Mouse (Mus musculus): ENCODE data around the gene Cryba2. TPM values are rescaled to one million over a fixed set of nuclear protein-coding genes. Genes with fewer than 3 reads are reported as not detected.

Cryba2 gene
- total RNA-seq, 2 experiments from 2014 or later: 0.51 TPM; not detected in 1

DNA sequence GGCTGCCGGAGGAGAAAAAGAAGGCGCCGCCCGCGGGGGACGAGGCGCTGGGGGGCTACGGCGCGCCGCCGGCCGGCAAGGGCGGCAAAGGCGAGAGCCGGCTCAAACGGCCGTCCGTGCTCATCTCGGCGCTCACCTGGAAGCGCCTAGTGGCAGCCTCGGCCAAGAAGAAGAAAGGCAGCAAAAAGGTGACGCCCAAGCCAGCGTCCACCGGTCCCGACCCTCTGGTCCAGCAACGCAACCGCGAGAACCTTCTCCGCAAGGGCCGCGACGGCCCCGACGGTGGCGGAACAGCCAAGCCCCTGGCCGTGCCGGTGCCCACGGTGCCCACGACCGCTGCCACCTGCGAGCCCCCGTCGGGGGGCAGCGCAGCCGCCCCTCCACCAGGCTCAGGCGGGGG lies 37.8 kb downstream of the Cryba2 start:
- no peak for DNase-seq (ENCODE audit: low spot score in 2 of 2)
- intact Hi-C loops (cut with DNase I): loop anchor here (5.0 kb wide), 1 partner anchor 38 kb away; no protein-coding TSS in a partner anchor

GRCm38 (mm10) chr1:74854306-74855056 lies 38.5 kb downstream of the Cryba2 start, which contains the start of gene Cdk5r2:
Gene Cdk5r2, plus strand, starts transcription at chr1:74854934.
- intact Hi-C loops (cut with DNase I): loop anchor here (5.0 kb wide), 1 partner anchor 37 kb away; no protein-coding TSS in a partner anchor
- peak; percentile 98 for DNase-seq (ENCODE audit: low spot score in 2 of 2)

DNA sequence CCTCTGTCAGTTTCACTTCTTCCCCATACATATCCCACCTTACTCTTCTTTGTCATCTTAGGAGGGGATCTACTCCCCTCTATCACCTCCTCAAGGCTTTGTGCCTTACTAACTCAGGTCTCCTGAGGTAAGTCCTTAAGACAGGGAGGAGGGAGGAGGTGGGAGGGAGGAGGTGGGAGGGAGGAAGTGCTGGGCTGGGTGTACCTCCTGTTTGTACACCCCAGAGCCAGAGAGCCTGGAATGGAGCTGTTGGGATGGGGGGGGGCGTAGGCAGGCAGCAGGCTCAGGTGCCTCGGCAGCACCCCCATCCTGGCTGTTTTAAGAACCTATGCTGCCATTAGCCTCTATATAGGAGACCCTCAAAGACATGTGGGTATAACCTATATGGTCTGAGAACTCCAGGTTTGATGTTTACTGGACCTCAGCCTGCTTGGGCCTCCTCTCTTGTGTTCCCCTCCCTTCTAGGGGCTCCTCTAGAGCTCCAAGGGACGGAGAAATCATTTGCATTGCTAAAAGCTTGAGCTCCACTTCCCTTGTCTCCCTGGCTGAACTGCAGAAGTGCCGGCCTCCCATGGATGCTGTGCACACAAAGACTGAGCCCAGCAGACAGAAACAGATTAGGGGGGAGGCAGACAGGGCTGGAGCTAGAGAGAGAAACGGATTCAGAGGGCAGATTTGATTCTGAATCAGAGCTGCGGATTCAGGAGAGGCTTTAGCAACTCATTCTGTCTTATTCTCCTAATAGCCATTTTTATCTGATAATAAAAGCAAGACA lies 41.8 kb downstream of the Cryba2 start:
- intact Hi-C loops (cut with DNase I): loop anchor here (2.0 kb wide), 1 partner anchor 26 kb away; no protein-coding TSS in a partner anchor
- peak; percentile 58 to 64 for DNase-seq (ENCODE audit: low spot score in 2 of 2)

DNA sequence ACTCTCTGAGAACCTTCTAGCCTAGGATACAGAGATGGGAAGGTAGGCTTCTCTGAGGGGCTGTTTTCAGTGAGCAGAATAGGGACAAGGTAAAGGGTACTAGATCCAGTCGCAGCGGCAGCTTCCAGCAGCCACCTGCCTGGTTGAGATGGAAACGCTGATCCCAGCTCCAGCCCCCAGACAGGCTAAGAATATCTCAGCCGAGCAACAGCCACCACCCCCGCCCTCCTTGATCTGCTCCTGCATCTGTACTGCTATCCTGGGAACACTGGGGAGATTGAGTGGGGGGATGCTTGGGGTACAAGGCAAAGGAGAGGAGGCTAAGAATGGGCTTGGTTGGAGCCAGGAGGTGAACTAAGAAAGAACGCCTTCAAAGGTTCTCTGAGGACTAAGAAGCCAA lies 42.7 kb downstream of the Cryba2 start:
- intact Hi-C loops (cut with DNase I): loop anchor here (2.0 kb wide), 1 partner anchor 25 kb away; no protein-coding TSS in a partner anchor
- peak; percentile 83 to 92 for DNase-seq (ENCODE audit: low spot score in 2 of 2)

- intact Hi-C loops (cut with DNase I): no loop called here
- DNase-seq (ENCODE audit: low spot score in 2 of 2): no peak
Measured at GRCm38 (mm10) chr1:74848946-74849345, 44.0 kb downstream of the Cryba2 start.

DNA sequence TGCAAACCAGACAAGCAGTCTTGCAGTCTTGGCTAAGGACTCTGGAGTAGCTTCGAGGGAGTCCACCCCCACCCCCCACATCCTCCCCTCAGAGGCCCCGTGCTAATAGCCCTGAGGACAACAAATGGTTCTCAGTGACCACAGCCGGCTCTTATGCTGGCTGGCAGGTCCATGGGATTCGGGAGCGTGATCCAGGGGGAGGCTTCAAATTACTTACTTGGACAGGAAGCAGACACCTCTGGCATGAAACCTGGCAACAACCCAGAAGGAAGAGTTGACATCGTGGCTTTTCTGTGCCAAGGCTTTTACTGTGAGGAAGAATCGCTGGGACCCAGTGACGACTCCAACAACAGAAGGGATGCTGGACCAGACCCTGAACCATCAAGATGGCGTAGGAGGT lies 46.6 kb downstream of the Cryba2 start:
- DNase-seq (ENCODE audit: low spot score in 2 of 2): no peak
- intact Hi-C loops (cut with DNase I): no loop called here

DNA sequence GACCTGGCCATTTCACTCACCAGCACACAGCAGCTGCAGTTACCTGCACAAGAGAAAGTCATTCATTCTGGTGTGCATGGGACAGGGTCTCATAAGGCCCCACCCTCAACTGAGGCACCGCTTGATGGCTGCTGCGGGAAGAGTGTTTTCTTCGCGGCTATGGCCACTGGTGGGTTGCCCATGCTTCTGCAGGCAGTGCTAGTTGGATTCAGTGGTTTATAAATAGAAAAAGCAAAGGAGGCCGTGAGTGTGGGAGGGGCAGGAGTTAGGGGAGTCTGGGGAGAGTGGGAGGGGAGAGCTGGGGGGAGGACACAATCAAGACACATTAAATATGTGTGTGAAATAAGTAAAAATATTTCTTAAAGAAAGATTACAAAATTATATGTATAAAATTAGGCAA lies 49.9 kb downstream of the Cryba2 start:
- DNase-seq (ENCODE audit: low spot score in 2 of 2): no peak
- intact Hi-C loops (cut with DNase I): no loop called here

Small RNA genes within 50 kb of the gene (microRNA-seq; reads per million reads assigned to microRNA genes)
- gene Mir375: 46.7 to 131 reads per million in 2 experiments

Other genes starting within 250 kb of the Cryba2 start
- 10 to 100 TPM; 21.2 to 24.9 TPM for gene Ttll4, start 231.4 kb downstream of the Cryba2 start, total RNA-seq (2021)
- 1 to 10 TPM; 1.5 to 2.8 TPM for gene Cyp27a1, start 179.6 kb downstream of the Cryba2 start, total RNA-seq (2021)
- gene Prkag3, start 143.9 kb downstream of the Cryba2 start, total RNA-seq (2021): not detected
- 1 to 10 TPM; 2.0 to 2.8 TPM for gene Wnt6, start 121.3 kb downstream of the Cryba2 start, total RNA-seq (2021)
- gene Wnt10a, start 101.6 kb downstream of the Cryba2 start, total RNA-seq (2021): 1 to 10 TPM; 2.7 to 3.4 TPM
- gene Cdk5r2, start 38.2 kb downstream of the Cryba2 start, total RNA-seq (2021): 100 to 1,000 TPM; 566 to 585 TPM
- gene Fev, start 7.7 kb downstream of the Cryba2 start, total RNA-seq (2021): not detected
- 1 to 10 TPM; 1.9 TPM for gene Cfap65, start 42.5 kb upstream of the Cryba2 start, total RNA-seq (2021)
- under 1 TPM; 0.30 to 0.33 TPM for gene Ihh, start 58.5 kb upstream of the Cryba2 start, total RNA-seq (2021)
- gene Nhej1, start 232.1 kb upstream of the Cryba2 start, total RNA-seq (2021): 1 to 10 TPM; 1.6 to 2.6 TPM
- under 1 TPM; 0.22 to 0.25 TPM for gene Slc23a3, start 240.7 kb upstream of the Cryba2 start, total RNA-seq (2021)
- gene Cnppd1, start 249.6 kb upstream of the Cryba2 start, total RNA-seq (2021): 10 to 100 TPM; 31.4 to 32.2 TPM
- gene Retreg2, start 249.6 kb upstream of the Cryba2 start, total RNA-seq (2021): 100 to 1,000 TPM; 159 to 162 TPM

Data from left cerebral cortex, postnatal 14 days (tissue).